Mouse (Mus musculus): ENCODE data around the gene Gm45837.
A peak's percentile ranks its signal among the peaks of the same experiment; 100 is the strongest.

The Gm45837 gene

DNA sequence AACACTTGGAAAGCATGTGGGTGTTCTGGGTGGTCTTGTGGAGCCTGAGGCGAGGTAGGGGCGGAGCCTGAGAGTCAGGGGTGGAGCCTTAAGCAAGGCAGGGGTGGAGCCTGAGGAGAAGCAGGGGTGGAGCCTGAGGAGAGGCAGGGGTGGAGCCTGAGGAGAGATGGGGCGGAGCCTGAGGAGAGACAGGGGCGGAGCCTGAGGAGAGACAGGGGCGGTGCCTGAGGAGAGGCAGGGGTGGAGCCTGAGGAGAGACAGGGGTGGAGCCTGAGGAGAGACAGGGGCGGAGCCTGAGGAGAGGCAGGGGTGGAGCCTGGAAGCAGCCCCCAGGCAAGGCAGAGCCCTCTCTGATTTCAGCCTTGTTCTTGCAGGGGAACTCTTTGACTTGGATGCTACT lies 90.5 kb downstream of the Gm45837 start:
- DNase-seq (ENCODE audit: low spot score in 2 of 2): no peak

DNA sequence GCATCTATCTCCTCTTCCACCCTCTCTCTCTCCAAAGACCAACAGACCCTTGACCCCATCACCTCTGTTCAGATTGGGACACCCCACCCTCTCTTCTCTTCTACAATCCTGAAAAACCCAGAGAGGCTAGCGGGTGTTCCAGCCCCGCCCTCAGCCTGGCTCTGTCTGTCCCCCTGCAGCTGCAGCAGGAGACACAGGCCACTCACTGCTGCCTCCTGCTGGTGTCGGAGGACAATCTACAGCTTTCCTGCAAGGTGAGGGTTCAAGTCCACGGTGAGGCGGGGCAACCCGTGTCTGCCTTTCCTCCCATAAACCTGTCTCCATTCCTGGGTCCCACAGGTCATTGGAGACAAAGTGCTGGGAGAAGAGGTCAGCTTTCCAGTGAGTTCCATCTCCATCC lies 91.0 kb downstream of the Gm45837 start:
- DNase-seq (ENCODE audit: low spot score in 2 of 2): no peak

DNA sequence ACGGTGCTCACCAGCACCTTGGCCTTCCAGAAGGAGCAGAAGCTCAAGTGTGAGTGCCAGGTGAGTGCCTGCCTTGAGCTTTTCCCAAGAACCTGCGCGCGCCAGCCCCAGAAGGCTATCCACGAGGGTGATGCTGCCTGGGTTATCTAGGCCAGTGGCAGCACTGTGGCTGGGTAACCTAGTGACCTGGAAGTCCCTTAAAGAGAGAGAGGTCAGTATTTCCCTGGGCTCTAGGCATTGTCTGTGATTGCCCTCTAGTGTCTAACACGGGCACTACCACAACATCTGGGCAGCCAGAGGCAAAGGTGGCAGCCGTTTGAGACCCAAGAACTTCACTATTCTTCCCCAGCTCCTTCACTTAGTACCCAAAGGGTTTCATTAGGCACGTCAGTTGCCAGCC lies 92.7 kb downstream of the Gm45837 start:
- peak; percentile 49 to 75 for DNase-seq (ENCODE audit: low spot score in 2 of 2)

DNA sequence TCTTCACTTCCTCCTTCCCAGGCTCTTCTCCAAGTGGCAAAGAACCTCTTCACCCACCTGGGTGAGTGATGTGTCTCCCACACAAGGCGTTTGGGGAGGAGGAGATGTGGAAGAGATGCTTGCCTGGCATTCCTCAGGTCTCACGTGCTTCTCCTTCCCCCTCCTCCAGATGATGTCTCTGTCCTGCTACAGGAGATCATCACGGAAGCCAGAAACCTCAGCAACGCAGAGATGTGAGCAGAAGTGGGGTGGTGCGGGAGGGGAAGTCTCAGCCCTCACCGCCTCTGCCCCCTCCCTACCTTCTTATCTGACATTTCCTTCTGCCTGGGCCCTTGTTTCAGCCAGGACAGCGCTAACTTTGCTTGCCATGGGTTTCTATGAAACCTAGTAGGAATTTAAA lies 93.1 kb downstream of the Gm45837 start:
- DNase-seq (ENCODE audit: low spot score in 2 of 2): no peak

DNA sequence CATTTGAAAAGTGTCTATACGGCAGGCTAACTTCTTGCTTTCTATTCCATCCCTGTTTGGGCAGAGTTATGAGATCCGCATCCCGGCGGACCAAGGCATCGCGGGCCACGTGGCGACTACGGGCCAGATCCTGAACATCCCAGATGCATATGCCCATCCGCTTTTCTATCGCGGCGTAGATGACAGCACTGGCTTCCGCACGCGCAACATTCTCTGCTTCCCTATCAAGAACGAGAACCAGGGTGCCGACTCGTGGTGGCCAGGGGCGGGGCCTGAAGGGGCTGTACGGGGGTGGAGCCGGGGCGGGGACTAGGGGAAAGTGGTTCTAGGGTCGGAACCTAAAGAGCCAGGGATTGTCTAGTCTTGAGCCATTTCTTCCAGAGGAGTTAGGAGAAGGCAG lies 93.8 kb downstream of the Gm45837 start:
- no peak for DNase-seq (ENCODE audit: low spot score in 2 of 2)

DNA sequence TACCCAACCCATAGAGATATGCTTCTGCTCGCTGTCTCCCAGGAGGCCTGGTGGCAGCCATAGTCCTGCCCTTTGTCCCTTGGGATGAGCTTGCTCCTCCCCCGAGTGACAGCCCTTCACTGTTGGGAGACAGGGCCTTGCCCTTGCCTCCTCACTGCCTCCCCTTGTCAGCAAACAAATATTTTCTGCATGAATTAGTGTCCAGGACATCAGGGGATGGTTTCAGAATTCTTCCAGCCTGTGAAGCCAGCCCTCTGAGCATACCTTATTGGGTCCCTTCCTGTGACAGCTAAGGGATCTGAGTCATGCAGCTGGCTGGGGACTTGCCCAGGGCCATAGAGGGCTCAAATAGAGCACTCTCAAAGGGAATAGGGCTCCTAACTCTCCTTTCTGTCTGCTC lies 98.5 kb downstream of the Gm45837 start:
- DNase-seq (ENCODE audit: low spot score in 2 of 2): no peak

DNA sequence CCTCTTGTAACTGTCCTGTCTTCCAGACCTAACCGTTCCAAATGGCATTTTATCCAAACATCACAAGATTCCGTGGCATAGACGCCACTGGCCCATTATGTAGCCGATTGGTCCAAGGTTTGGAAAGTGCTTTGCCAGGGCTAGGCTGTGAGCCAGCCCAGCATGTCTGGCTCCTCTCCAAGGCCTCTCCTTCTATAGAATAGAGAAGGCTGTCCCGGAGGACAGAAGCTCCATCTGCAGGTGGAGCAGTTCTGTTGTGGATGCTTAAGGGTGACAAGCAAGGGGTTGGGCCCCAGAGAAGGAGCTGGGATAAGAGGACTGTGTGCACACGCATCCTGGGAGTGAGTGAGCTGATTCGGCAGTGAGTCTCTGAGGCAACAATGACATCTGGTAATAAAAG lies 103.0 kb downstream of the Gm45837 start:
- DNase-seq (ENCODE audit: low spot score in 2 of 2): no peak

DNA sequence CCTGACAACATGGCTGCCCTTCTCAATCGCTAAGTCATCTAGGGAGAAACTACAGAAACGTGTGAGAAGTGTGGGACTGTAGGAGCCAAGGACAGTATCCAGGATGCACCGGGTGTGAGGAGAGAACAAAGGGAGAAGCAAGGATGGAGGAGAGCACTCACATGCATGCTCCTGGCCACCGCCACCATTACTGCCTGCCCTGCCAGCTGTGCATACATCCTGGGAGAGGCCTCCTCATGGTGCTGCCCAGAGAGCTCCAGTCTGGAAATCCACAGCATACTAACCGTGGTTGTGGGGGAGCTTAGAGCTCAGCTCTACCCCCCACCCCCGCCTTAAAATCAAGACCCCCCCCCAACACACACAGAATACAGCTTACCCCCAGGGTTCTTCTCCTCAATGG lies 104.1 kb downstream of the Gm45837 start:
- DNase-seq (ENCODE audit: low spot score in 2 of 2): no peak

DNA sequence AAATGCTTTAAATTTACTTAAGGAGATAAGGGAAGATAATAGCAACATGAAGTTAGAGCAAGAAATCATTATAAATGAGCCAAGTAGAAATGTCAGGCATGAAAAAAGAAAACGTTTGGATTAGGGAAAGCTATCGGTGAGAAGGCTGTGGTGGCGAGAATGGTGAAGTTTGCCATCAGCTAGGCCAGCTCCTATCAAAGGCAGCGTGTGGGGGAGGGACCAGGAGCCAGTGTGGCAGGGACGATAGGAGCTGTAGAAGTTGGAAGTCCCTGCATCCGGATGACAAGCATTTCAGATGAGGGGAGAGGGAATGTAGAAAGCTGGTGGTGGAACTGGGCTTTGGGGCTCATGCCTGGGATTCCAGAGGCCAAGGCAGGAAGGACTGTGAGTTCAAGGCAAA lies 104.6 kb downstream of the Gm45837 start:
- no peak for DNase-seq (ENCODE audit: low spot score in 2 of 2)

DNA sequence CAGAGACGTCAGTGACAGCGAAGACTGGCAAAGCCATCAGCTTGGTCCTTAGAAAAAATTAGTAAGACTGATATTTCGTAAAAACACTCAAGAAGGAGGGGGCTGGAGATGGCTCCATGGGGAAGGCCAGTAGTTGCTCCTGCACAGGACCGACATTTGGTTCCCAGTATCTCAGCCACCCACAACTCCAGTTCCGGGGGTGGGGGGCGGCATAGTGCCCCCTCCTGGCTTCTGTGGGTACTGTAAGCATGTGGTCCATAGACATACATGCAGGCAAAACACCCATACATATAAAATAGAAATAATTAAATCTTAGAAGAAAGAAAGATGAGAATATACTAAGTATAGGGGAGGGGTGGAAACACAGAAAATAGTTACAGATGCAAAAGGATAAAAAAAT lies 105.8 kb downstream of the Gm45837 start:
- DNase-seq (ENCODE audit: low spot score in 2 of 2): no peak

DNA sequence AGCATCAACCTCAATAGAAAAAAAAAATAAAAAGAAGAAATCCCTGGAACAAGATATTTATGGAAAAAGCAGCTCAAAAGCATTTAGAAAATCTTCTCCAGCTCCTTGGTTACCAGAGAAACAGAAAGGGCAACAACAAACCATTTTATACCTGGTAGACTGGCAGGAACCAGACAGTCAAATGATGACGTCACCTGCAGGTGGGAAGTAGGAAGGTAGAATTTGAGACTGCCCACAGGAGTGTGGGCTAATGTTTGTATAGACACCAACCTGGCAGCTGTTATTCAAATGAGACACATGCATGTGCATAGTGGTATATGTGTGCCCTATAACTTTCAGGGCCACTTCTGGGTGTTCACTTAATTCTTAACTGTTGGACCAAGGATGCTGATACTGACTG lies 111.0 kb downstream of the Gm45837 start:
- no peak for DNase-seq (ENCODE audit: low spot score in 2 of 2)

DNA sequence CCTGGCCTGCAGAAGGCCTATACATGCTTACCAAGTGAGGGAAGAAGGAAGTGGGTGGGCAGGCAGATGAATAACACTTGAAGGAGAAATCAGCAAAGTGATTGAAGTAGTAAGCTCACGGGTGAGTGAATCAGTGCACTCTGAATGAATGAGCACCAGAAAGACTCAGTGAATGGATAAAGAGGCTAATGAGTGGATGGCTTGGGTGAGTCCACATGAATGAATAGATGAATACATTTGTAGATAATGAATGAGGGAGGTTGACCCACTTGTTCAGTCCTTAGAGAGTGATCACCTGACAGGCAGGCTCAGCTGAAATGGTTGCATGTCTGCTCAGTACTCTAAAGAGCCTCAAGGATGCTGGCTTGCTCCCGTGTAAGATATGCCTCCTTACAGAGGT lies 112.5 kb downstream of the Gm45837 start:
- no peak for DNase-seq (ENCODE audit: low spot score in 2 of 2)

DNA sequence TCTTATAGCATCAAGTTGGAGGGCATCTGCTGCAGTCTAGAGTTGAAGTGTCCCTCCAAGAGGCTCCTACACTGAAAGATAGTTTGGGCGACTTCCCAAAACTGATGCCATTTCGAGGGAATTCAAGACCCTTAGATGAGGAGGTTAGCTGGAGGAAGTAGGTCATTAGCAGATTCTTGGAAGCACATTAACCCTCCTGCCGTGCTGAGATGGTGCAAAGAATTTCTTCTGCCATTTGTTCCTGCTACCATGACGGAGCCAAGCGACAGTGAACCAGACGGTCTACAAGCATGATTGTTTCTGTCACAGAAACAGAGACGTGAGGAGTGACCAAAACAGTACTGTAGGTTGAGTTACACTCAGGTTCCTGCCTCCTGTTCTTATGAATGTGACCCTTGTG lies 115.8 kb downstream of the Gm45837 start:
- DNase-seq (ENCODE audit: low spot score in 2 of 2): no peak

DNA sequence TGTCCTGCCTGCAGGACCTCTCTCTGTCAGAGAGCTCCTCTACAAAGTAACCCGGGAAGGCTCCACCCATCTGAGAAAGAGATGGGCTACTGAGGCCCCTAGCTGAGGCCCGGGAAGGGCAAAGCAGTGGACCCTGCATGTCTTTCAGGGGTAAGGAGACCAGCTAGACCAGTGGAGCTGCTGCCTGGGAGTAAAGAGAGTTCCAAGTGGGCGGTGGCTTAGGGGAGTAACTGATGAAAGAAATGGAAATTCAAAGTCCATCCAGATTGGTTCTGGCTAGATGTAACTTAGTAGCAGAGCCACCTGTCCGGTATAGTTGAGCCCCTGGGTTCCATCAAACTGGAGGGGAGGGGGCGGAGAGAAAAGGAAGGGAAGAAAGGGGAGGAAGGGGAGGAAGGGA lies 123.7 kb downstream of the Gm45837 start:
- no peak for DNase-seq (ENCODE audit: low spot score in 2 of 2)

DNA sequence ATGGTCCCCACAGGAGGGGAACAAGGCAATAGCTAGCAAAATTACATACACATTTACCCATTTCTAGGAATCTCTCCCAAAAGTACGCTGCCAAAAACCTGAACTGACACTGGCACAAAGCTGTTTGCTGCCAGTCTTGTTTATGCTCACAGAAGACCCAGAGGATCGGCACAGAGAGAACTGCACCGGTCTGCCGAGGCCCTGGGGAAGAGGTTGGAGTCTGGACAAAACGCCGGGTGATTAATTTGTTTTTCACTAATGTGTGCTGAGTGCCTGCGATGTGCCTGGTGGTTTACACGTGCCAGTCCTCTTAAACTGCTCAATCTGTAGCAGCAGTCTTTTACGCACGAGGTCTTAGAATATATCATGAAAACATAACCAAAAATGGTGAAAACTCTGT lies 124.4 kb downstream of the Gm45837 start:
- DNase-seq (ENCODE audit: low spot score in 2 of 2): no peak

DNA sequence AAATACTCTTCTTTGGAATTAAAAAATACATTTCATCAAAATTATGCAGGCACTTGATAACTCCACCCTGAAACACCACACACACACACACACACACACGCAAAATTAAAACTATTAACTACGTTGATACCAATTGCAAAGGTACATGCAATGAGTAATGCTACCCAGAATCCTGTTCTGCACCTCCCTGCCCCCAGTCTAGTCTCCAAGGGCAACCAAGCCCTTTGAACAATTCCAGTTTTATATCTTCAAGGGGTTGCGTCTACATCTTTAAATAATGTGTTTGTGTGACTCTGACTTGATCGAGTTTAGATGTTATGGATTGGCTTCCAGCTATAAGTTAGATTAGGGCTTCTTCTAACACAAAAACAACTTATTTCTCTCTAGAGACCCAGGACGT lies 124.8 kb downstream of the Gm45837 start:
- DNase-seq (ENCODE audit: low spot score in 2 of 2): no peak

DNA sequence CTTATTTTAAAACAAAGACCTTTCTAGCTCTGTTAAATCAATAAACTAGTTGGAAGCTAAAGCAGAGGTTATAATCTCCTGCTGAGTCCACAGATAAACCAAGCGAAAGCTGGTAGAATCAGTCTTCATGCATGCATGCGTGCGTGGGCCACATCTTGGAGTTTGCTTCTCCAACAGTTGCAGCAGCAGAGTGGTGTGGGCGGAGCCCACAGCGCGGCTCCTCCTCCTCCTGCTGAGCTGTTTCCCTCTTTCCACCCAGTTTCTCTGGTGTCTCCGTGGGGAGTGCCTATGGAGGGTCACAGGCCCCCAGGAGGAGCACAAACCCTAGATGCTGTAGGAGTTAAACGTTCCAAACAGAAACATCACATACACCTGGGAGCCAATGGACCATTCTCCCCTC lies 126.9 kb downstream of the Gm45837 start:
- no peak for DNase-seq (ENCODE audit: low spot score in 2 of 2)

DNA sequence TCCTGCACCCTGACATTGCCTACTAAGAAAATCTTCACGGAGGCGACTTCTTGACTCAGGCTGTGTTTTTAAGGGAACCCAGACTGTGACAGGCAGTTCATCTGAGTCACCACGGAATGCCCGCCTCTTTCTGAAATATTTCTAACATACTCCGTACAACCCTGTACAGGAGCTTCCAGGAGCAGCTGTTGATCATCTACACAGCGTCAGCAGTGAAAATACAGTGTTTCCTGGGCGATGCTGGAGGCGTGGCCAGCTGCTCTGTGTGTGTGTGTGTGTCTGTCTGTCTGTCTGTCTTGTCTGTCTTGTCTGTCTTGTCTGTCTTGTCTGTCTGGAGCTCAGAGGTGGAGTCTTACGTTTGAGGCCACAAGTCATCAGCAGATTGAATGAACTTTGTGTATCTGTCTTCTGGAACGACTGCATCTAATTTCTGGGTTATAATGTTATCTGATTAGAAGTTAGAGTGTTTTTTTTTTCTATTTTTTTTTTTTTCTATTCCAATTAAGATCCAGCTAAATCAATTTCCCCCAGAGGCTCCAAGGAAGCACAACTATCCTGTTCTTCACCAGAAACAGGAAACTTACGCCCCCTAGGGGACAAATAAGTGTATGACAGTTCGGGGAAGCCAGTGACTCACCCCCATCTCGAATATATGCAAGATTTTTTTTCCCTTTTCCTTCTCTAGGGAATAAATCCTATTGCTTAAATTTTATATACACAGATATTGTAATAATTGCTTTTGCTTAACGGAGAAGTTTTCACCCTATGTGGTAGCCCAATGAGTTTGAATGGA lies 127.7 kb downstream of the Gm45837 start:
- peak; percentile 22 to 23 for DNase-seq (ENCODE audit: low spot score in 2 of 2)

DNA sequence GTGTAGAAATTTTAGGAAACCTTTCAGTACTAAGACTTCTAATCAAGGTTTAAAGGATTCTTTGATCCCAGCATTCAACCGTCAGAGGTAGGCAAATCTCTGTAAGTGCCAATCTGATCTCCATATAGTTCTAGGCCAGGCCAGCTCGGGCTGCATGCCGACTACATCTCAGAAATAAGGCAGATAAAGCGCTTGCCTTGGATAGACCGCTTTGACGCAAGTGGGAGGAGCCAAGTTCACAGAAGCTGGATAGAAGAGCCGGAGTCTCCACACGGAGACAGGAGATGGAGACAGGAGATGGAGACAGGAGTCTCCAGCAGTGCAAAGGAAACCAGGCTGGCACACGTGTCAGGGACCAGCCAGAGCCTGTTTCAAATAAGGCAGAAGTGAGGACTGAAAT lies 129.1 kb downstream of the Gm45837 start:
- no peak for DNase-seq (ENCODE audit: low spot score in 2 of 2)

DNA sequence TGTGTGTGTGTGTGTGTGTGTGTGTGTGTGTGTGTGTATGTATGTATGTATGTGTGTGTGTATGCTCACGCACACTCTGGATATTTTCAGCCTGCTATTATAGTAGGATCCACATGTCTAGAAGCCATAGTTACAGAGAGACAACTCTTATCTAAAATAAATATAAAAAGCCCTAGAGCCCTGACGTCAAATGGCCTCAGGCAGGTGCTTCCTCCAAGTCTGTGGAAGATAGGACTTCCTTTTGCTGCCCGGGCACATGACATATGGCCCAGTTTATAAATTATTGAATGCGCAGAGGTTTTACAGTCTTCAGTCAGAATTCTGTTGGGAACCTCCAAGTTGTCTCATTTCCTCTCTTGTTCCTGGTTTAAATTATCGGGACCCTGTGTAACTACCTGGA lies 130.0 kb downstream of the Gm45837 start:
- no peak for DNase-seq (ENCODE audit: low spot score in 2 of 2)

DNA sequence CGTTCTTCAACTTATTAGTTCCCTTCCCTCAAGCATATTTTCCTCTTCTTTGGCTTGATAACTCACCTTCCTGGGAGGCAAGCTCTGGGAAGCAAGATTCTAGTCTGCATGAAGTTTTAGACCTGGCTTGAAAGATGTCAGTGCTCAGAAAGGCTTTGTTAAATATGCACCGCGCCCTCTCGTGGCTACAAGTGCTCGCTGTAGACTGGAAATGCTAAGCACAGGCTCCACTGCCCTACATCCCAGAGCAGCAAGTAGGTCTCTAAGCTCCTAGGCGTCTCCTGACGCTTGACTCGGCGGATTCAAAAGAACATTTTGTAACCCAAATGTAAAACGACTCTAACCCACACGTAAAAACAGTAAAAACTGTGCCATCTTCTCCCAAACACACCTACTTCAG lies 130.4 kb downstream of the Gm45837 start:
- DNase-seq (ENCODE audit: low spot score in 2 of 2): peak; percentile 33 to 47

DNA sequence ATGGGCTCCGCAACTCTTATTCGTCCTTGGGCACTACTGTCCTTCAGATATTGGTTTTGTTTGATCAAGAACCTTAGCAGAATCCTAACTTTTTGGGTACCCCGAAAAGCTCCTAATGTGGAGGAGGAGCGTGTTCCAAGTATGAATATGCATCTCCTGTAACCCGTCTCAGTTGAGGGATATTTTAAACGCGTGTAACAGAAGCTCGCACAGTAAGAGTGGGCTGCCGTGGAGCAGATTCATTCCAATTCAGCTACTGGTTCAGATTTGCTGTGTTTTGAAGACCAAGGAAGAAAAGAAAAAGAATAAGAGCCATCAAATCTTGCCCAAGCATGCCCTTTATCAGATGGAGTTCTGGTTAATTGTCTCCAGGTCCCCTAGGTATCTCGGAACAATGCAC lies 131.0 kb downstream of the Gm45837 start:
- DNase-seq (ENCODE audit: low spot score in 2 of 2): no peak

DNA sequence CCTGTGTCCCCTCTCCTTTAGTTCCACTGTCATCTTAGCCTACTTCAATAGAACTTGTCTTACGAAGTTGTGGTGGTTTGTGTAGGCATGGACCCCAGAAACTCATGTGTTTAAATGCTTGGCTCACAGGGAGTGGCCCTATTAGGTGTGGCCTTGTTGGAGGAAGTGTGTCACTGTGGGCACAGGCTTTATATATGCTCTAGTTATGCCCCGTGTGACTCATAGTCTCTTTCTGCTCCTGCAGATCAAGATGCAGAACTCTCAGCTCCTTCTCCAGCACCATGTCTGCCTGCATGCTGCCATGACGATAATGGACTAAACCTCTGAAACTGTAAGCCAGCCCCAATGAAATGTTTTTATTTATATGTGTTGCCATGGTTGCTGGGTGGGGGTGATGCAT lies 137.0 kb downstream of the Gm45837 start:
- DNase-seq (ENCODE audit: low spot score in 2 of 2): no peak

DNA sequence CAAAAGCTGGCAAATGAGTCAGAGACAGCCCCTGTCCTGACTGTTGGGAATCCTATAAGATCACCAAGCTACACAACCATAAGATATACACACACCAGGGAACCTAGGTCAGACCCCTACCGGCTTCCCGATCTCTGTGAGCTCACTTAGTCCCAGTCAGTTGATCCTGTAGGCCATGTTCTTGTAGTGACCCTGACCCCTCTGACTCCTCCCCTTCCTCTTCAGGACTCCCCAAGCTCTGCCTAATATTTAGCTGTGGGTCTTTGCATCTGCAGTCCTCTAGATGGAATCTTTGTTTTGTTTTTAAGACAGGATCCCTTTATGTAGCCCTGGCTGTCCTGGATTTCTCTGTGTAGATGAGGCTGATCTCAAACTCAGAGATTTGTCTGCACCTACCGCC lies 138.6 kb downstream of the Gm45837 start:
- no peak for DNase-seq (ENCODE audit: low spot score in 2 of 2)

Data from heart, adult 9 months (tissue).